Mouse (Mus musculus): ENCODE results near the gene Pcsk6. TPM values are rescaled to one million over a fixed set of nuclear protein-coding genes. Genes with fewer than 3 reads are reported as not detected.

Gene Pcsk6
- polyA plus RNA-seq, 1 experiment from 2014 or later: 7.0 TPM

GRCm38 (mm10) chr7:65869794-65870193 is 8.3 kb downstream of the Pcsk6 start:
- ATAC-seq (ENCODE audit: low FRiP score, low TSS enrichment): no peak
- 82% methylated on average over 5 of the region's 5 CpGs for WGBS
- Histone ChIP-seq H3K27ac (replicated peaks) (no peak overlapping the region), H3K4me1 (replicated peaks; ENCODE audit: control insufficient read depth, insufficient read depth) (no peaks in the 10 kb centered on the region), H3K4me2 (replicated peaks; ENCODE audit: low read depth) (no peak overlapping the region), H3K36me3 (ENCODE audit: control insufficient read depth, insufficient read depth, low read length) (no peaks in the 10 kb centered on the region), H3K27me3 (ENCODE audit: control insufficient read depth, insufficient read depth, low read length) (no peaks in the 10 kb centered on the region), H3K4me3 (ENCODE audit: low read depth, low read length) (no peak overlapping the region), H3K9me3 (ENCODE audit: control insufficient read depth, low read length) (no peaks in the 10 kb centered on the region), H3K9ac (ENCODE audit: low read length) (no peak overlapping the region)
- TF ChIP-seq EP300 (optimal IDR thresholded peaks at IDR 0.05) (no peak), CTCF (IDR thresholded peaks at IDR 0.05; ENCODE audit: low read depth) (no peak)
- no peak for DNase-seq (ENCODE audit: low spot score)

GRCm38 (mm10) chr7:65870227-65870626 is 8.7 kb downstream of the Pcsk6 start:
- Histone ChIP-seq H3K36me3 (ENCODE audit: control insufficient read depth, insufficient read depth, low read length) (no peaks in the 10 kb centered on the region), H3K4me3 (ENCODE audit: low read depth, low read length) (no peak overlapping the region), H3K9ac (ENCODE audit: low read length) (no peak overlapping the region), H3K4me1 (replicated peaks; ENCODE audit: control insufficient read depth, insufficient read depth) (no peaks in the 10 kb centered on the region), H3K9me3 (ENCODE audit: control insufficient read depth, low read length) (no peaks in the 10 kb centered on the region), H3K4me2 (replicated peaks; ENCODE audit: low read depth) (no peak overlapping the region), H3K27ac (replicated peaks) (no peak overlapping the region), H3K27me3 (ENCODE audit: control insufficient read depth, insufficient read depth, low read length) (no peaks in the 10 kb centered on the region)
- DNase-seq (ENCODE audit: low spot score) (no peak), ATAC-seq (ENCODE audit: low FRiP score, low TSS enrichment) (no peak)
- 74% methylated on average over 5 of the region's 5 CpGs for WGBS
- no peak for TF ChIP-seq CTCF (IDR thresholded peaks at IDR 0.05; ENCODE audit: low read depth)
- no peak for TF ChIP-seq EP300 (optimal IDR thresholded peaks at IDR 0.05)

GRCm38 (mm10) chr7:65870928-65871580 is 9.5 kb downstream of the Pcsk6 start:
- 63% methylated on average over 10 of the region's 10 CpGs for WGBS
- Histone ChIP-seq H3K4me1 (replicated peaks; ENCODE audit: control insufficient read depth, insufficient read depth) (no peaks in the 10 kb centered on the region), H3K4me3 (ENCODE audit: low read depth, low read length) (no peak overlapping the region), H3K9ac (ENCODE audit: low read length) (no peak overlapping the region), H3K9me3 (ENCODE audit: control insufficient read depth, low read length) (no peaks in the 10 kb centered on the region), H3K27ac (replicated peaks) (no peak overlapping the region), H3K27me3 (ENCODE audit: control insufficient read depth, insufficient read depth, low read length) (no peaks in the 10 kb centered on the region), H3K36me3 (ENCODE audit: control insufficient read depth, insufficient read depth, low read length) (no peaks in the 10 kb centered on the region), H3K4me2 (replicated peaks; ENCODE audit: low read depth) (no peak overlapping the region)
- TF ChIP-seq EP300 (optimal IDR thresholded peaks at IDR 0.05): no peak
- TF ChIP-seq CTCF (IDR thresholded peaks at IDR 0.05; ENCODE audit: low read depth): no peak
- ATAC-seq (ENCODE audit: low FRiP score, low TSS enrichment): no peak
- no peak for DNase-seq (ENCODE audit: low spot score)

- no peak overlapping the region for H3K4me2 ChIP-seq (replicated peaks; ENCODE audit: low read depth)
- WGBS: 76% methylated on average over 2 of the region's 2 CpGs
These were observed 10.3 kb downstream of the Pcsk6 start for GRCm38 (mm10) chr7:65871851-65872250.

GRCm38 (mm10) chr7:65873176-65873845 is 11.8 kb downstream of the Pcsk6 start:
- Histone ChIP-seq H3K9ac (ENCODE audit: low read length) (no peak overlapping the region), H3K9me3 (ENCODE audit: control insufficient read depth, low read length) (no peaks in the 10 kb centered on the region), H3K4me3 (ENCODE audit: low read depth, low read length) (no peak overlapping the region), H3K4me2 (replicated peaks; ENCODE audit: low read depth) (no peak overlapping the region), H3K36me3 (ENCODE audit: control insufficient read depth, insufficient read depth, low read length) (no peaks in the 10 kb centered on the region), H3K27ac (replicated peaks) (no peak overlapping the region), H3K4me1 (replicated peaks; ENCODE audit: control insufficient read depth, insufficient read depth) (no peaks in the 10 kb centered on the region), H3K27me3 (ENCODE audit: control insufficient read depth, insufficient read depth, low read length) (no peaks in the 10 kb centered on the region)
- ATAC-seq (ENCODE audit: low FRiP score, low TSS enrichment): peak; percentile 75
- DNase-seq (ENCODE audit: low spot score): peak; percentile 46
- TF ChIP-seq EP300 (optimal IDR thresholded peaks at IDR 0.05) (no peak), CTCF (IDR thresholded peaks at IDR 0.05; ENCODE audit: low read depth) (no peak)
- WGBS: 77% methylated on average over 6 of the region's 6 CpGs

More at GRCm38 (mm10) chr7:65871851-65872250, 10.3 kb downstream of the Pcsk6 start:
- Histone ChIP-seq H3K4me3 (ENCODE audit: low read depth, low read length) (no peak overlapping the region), H3K4me1 (replicated peaks; ENCODE audit: control insufficient read depth, insufficient read depth) (no peaks in the 10 kb centered on the region), H3K9ac (ENCODE audit: low read length) (no peak overlapping the region), H3K27ac (replicated peaks) (no peak overlapping the region), H3K9me3 (ENCODE audit: control insufficient read depth, low read length) (no peaks in the 10 kb centered on the region), H3K36me3 (ENCODE audit: control insufficient read depth, insufficient read depth, low read length) (no peaks in the 10 kb centered on the region), H3K27me3 (ENCODE audit: control insufficient read depth, insufficient read depth, low read length) (no peaks in the 10 kb centered on the region)
- ATAC-seq (ENCODE audit: low FRiP score, low TSS enrichment) (no peak), DNase-seq (ENCODE audit: low spot score) (no peak)
- TF ChIP-seq CTCF (IDR thresholded peaks at IDR 0.05; ENCODE audit: low read depth) (no peak), EP300 (optimal IDR thresholded peaks at IDR 0.05) (no peak)

GRCm38 (mm10) chr7:65873902-65874301 is 12.4 kb downstream of the Pcsk6 start:
- DNase-seq (ENCODE audit: low spot score): no peak
- H3K9ac ChIP-seq (ENCODE audit: low read length): no peak overlapping the region
- H3K4me3 ChIP-seq (ENCODE audit: low read depth, low read length): no peak overlapping the region
- ATAC-seq (ENCODE audit: low FRiP score, low TSS enrichment): 0 out of 2 replicates have a peak, but pooled peaks have one; percentile 19
- no peak overlapping the region for H3K27ac ChIP-seq (replicated peaks)
- TF ChIP-seq EP300 (optimal IDR thresholded peaks at IDR 0.05) (no peak), CTCF (IDR thresholded peaks at IDR 0.05; ENCODE audit: low read depth) (no peak)
- no peaks in the 10 kb centered on the region for H3K36me3 ChIP-seq (ENCODE audit: control insufficient read depth, insufficient read depth, low read length)
- no peak overlapping the region for H3K4me2 ChIP-seq (replicated peaks; ENCODE audit: low read depth)
- WGBS: 54% methylated on average over 2 of the region's 2 CpGs
- H3K4me1 ChIP-seq (replicated peaks; ENCODE audit: control insufficient read depth, insufficient read depth): no peaks in the 10 kb centered on the region
- H3K9me3 ChIP-seq (ENCODE audit: control insufficient read depth, low read length): no peaks in the 10 kb centered on the region
- H3K27me3 ChIP-seq (ENCODE audit: control insufficient read depth, insufficient read depth, low read length): no peaks in the 10 kb centered on the region
